Mouse (Mus musculus) cerebellum, adult (tissue): ENCODE data around the gene Pdzd2.

Experiments used
- ATAC-seq: cut with Nextera tagmentation; 2 replicates; pipeline ENCODE4 v1.9.2; 2017; ENCODE audit warnings: mild to moderate bottlenecking, moderate library complexity, mixed read lengths; ENCODE audit not compliant: insufficient number of reproducible peaks, low FRiP score, low TSS enrichment

The Pdzd2 gene

DNA sequence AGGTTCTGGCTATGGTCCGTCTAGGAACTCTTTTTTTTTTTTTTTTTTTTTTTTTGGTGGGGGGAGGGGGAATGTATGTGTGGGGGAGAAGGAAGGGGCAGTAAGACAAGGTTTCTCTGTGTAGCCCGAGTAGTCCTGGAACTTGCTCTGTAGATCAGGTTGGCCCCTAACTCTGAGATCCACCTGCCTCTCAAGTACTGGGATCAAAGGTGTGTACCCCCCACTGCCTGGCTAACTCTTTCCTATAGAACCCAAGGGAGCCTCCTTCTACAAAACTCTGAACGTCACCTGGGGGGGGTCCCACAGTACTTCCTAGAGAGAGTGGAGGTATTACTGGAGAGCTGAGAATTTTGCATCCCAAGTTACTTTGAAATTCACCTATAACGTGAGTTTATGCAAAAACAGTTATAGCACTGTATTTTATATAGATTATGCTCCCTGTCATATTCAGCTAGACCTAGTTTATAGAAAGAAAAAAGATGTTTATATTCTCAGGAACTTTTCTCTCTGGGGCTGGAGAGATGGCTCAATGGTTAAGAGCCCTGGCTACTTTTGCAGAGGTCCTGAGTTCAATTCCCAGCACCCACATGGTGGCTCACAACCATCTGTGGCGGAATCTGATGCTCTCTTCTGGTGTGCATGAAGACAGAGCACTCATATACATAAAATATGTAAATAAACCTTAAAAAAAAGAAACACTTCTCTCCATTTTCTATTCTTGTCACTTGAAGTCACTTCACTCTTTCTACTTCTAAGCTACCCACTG is 191.9 kb downstream of the Pdzd2 start:
- no peak for ATAC-seq

DNA sequence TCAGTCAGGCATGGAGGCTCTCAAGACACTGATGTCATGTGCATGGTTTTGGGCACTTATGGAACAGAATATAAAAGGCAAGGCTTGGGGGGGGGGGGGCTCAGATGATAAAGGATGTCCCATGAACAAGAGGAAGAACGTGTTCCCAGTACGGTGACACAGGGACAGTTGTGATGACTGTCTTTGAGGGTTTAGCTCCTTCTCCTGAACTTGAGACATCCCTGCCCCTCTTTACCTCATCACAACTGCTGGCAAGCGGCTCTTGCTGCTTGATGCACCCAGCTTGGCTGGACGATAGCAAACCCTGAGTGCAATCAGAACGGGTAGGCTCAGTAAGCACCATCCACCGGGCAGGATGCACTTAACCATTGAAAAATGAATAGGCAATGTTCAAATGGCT is 192.9 kb downstream of the Pdzd2 start:
- no peak for ATAC-seq

GRCm38 (mm10) chr15:12545671-12546070 is 194.1 kb downstream of the Pdzd2 start:
- no peak for ATAC-seq

- ATAC-seq, result no peak
Observed at GRCm38 (mm10) chr15:12545220-12545619, 194.5 kb downstream of the Pdzd2 start.

- ATAC-seq, result no peak
Observed at GRCm38 (mm10) chr15:12543686-12544325, 195.9 kb downstream of the Pdzd2 start.

DNA sequence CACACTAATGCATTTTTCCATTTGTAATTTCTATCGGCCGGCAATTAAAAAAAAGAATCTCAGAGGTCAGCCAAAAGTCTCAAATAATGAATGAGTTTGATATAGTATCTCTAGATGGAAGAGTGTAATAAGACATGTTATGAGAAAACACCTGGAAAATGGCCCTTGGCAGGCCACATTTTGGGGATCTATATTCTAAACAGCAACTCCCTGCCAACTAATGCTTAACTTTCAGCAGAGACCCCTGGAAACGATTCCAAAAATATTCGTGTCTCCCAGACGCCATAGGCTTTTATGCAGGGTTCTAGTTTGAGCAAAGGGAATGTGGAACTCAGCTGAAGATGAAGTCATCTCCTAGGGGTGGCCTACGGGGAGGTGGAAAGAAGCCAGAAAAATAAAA is 197.4 kb downstream of the Pdzd2 start:
- ATAC-seq, result no peak

- no peak for ATAC-seq
Observed at GRCm38 (mm10) chr15:12539618-12540302, 200.0 kb downstream of the Pdzd2 start.

DNA sequence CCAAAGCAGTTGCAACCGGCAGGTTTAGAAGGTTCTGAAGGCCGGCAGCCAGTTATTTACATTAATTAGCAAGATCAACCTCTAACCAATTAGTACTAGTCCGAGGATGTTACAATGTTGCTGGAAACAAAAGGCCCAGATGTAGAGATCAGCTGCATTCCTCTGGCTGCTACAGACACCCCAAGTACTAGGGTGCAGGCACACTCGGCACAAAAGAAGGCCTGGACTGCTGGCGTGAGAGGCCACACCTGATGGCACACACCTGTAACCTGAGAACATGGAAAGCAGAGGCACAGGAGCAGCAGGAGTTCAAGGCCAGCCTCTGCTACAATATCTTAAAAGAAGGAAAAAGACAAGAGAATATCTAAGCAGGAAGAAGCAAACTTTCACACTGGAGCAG is 206.5 kb downstream of the Pdzd2 start:
- no peak for ATAC-seq

DNA sequence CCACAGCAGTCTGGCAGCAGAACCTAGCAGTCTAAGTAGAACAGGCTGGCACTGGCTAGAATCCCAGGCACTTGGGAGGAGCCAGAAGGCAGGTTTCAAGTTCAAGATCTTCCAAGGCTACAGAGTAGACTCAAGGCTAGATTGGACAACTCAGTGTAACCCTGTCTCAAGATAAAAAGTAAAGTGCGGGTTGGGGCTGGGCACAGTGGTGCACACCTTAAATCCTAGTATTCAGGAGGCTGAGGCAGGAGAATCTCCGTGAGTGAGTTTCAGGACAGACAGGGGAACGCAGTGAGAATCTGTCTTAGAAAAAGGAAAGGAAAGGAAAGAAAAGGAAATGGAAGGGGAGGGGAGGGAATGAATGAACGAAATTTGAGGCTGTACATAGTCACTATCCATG is 207.2 kb downstream of the Pdzd2 start:
- ATAC-seq, result no peak

- ATAC-seq, result no peak
Observed at GRCm38 (mm10) chr15:12522810-12523209, 216.9 kb downstream of the Pdzd2 start.

- ATAC-seq, result no peak
Observed at GRCm38 (mm10) chr15:12520292-12520691, 219.4 kb downstream of the Pdzd2 start.

GRCm38 (mm10) chr15:12518370-12518973 is 221.3 kb downstream of the Pdzd2 start:
- no peak for ATAC-seq

GRCm38 (mm10) chr15:12517314-12517813 is 222.4 kb downstream of the Pdzd2 start:
- no peak for ATAC-seq

DNA sequence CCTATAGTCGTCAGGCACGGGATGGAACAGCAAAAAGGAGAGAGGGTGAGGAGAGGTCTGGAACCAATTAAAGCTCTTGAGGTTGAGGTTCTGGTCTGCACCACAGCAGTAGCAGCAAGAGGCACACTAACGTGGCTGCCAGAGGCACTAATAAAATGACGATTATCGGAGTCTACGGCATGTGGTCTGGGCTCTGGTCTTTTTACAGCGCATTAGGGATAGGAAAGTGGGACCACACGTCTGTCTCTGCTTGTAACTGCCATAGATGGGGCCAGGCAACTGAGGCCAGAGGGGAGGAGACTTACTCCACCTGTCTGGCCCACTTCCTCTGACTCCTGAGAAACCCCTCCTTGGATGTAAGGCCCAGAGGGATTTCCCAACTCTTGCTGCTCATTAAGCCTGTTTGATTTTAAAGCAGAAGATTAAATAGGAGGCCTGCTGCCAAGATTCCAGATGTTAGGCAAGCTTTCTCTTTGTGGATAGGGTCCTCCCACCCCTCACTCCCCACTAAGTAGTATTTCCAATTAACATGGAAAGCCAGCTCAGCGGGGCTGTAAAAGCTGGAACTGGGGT is 224.4 kb downstream of the Pdzd2 start:
- no peak for ATAC-seq

DNA sequence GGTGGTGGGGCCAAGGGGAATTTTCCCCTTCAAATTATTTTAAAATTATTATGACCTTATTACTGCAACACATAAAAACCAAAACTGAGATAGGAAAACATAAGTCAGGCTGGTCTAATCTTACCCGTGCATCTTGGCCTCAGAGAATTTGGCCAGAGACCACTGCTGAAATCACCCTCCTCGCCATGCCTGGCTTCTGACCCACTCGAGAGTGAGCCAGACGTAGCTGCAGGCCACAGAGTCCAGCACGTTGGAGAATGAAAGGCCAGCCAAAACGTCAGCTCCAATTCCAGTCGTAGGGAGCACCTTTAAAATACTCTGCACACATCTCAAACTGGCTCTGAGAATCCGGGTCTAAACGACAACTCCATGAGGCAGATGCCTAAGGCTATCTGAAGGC is 226.2 kb downstream of the Pdzd2 start:
- no peak for ATAC-seq

- ATAC-seq, result no peak
Observed at GRCm38 (mm10) chr15:12508765-12509377, 230.9 kb downstream of the Pdzd2 start.

- ATAC-seq, result no peak
Observed at GRCm38 (mm10) chr15:12507523-12507922, 232.2 kb downstream of the Pdzd2 start.

- no peak for ATAC-seq
Observed at GRCm38 (mm10) chr15:12506514-12506913, 233.2 kb downstream of the Pdzd2 start.

DNA sequence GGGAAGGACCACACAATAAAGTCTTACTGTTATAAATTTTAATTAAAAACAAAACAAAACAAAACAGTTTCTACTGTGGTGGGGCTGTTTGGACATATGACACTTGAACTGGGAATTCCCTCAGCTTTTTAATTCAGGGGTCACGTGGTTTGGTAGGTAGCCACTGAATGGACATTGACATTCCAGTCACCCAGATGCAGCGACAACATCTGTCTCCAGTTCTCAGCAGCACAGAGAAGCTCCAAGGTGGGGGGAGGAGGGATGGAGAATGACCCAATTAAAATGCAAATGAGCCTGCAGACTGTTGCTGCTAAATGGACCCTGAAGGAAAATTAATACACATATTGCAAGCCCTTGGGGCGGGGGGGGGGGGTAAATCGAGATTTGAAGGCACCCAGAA is 233.6 kb downstream of the Pdzd2 start:
- no peak for ATAC-seq

DNA sequence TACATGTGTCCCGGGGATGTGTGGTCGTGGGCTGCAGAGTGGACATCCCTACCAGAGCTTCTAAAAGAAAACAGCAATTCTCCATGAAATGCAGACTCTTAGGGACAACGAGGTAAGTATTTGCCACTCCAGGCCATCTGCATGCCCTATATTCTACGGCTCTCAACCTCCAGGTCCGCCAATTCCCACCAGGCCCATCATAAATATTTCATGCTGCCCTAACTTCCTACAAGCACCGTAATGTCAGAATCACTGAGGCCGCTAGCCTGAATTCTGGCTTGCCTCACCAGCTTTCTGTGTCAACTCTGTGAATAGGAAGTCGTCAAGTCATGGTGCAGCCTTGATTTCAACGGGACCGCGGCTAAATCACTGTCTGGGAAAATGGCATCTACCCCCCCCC is 234.2 kb downstream of the Pdzd2 start:
- ATAC-seq, result no peak
